Mouse (Mus musculus): ENCODE results near the gene Gapvd1. TPM values are rescaled to one million over a fixed set of nuclear protein-coding genes. Genes with fewer than 3 reads are reported as not detected.

Gene Gapvd1
- polyA plus RNA-seq, 1 experiment from 2014 or later: 90.4 TPM

DNA sequence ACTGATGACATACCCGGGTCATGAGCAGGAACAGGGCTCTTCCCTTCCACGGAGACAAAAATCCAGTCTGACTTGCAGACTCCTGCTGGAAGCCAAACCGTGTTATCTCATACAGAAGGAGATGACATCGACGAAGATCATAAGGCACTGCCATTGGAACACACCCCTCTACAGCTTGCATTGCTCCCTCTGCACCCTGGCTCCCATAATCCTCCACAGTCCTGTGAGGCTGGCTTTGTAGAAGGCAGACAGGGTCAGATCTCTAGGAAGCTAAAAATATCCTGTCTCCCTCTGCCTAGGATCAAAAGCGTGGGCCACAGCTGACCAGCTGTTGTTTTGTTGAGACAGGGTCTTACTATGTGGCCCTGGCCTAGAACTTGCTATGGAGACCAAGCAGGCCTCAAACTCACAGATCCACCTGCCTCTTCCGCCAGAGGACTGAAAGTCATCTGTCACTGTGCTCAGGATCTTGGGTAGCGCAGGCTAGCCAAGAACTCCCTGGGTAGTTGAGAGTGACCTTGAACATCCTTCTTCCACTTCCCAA, 85.8 kb downstream of the Gapvd1 start:
- peaks cover 6% of the 10 kb centered on the region; the same call in 1 of the 2 replicates for H3K36me3 ChIP-seq
- H3K27ac ChIP-seq: peak overlapping the region; percentile 8; the same call in 1 of the 2 replicates
- no peak for DNase-seq (ENCODE audit: low spot score)
- no peak overlapping the region for H3K4me3 ChIP-seq
- peaks cover 38% of the 10 kb centered on the region for H3K4me1 ChIP-seq (replicated peaks)
- H3K27me3 ChIP-seq (ENCODE audit: insufficient read depth, poor library complexity, severe bottlenecking): peaks cover 43% of the 10 kb centered on the region
- H3K9me3 ChIP-seq: no peaks in the 10 kb centered on the region
- WGBS: 66% methylated on average over 8 of the region's 8 CpGs

DNA sequence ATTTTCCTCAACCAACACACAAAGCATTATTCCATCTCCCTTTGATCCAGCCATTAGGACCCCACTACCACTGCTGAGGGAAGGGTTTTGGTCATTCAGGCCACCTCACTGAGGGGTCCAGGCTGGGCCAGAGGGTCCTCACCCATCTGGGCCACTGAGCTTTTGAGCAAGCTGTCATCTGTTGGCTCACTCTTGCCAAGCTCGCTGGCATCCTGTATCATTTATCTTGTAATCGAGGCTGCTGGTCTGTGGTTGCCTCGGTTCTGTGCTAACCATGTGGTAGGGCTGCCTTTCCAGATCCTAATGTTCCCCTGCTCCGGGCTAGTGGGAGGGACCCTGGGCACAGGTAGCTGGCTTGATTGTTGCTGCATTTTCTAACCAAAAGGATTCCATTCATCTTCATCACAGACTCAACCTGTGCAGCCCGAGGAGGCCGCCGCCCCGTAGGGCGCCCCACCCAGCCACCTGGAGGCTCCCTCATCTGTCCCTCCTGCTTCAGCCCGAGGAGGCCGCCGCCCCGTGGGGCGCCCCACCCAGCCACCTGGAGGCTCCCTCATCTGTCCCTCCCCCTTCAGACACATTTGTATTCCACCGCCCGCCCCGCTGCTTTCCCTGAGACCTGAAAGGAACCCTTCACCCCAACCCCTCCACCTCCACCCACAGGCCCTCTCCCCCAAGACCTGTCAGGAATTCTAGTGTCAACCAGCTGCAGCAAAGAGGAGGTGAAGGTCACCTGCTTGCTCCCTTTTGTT, 86.4 kb downstream of the Gapvd1 start:
- Histone ChIP-seq H3K4me1 (replicated peaks) (peaks cover 38% of the 10 kb centered on the region), H3K27ac (peak overlapping the region; percentile 8; the same call in 1 of the 2 replicates), H3K9me3 (no peaks in the 10 kb centered on the region), H3K27me3 (ENCODE audit: insufficient read depth, poor library complexity, severe bottlenecking) (peaks cover 43% of the 10 kb centered on the region), H3K4me3 (no peak overlapping the region), H3K36me3 (no peaks in the 10 kb centered on the region)
- WGBS: 51% methylated on average over 17 of the region's 17 CpGs
- DNase-seq (ENCODE audit: low spot score): no peak

DNA sequence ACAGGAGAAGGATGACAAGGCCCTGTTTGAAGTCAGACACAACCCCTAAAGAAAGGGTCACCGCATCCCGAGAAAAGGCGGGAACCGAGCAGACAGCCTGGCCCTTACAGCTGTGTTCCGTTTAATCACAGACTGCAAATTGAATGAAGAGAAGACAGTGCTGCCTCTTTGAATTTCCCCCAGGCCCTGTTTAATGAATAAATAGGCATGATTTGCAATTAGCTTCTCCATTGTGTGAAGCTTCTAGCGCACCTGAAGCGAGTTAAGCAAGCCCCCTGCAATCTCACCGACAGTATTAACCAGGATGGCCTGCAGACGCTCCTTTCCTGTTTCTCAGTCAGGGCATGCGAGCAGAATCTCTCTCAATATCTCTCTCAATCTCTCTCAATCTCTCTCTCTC, 87.2 kb downstream of the Gapvd1 start:
- H3K9me3 ChIP-seq: no peaks in the 10 kb centered on the region
- H3K27me3 ChIP-seq (ENCODE audit: insufficient read depth, poor library complexity, severe bottlenecking): peaks cover 43% of the 10 kb centered on the region
- 26% methylated on average over 10 of the region's 10 CpGs for WGBS
- no peak overlapping the region for H3K27ac ChIP-seq
- peaks cover 38% of the 10 kb centered on the region for H3K4me1 ChIP-seq (replicated peaks)
- DNase-seq (ENCODE audit: low spot score): no peak
- no peaks in the 10 kb centered on the region for H3K36me3 ChIP-seq
- H3K4me3 ChIP-seq: no peak overlapping the region

DNA sequence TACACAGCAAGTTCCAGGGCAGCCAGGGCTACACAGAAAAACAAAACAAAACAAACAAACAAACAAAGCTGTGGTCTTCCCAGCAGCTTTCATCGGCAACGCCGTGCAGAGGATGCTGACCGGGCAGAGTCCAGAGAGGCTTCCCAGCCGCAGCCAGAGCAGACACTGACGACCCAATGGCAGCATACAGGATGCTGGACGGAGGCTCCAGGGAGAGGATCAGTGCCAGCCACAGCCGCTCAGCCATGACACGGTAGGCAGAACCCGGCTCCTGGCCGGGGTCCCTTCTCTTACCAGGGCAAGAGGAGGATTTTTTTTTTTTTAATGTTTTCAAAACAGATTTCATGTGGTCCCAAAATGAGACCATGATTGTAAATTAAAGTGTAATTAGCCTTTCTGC, 107.6 kb downstream of the Gapvd1 start:
- 73% methylated on average over 11 of the region's 11 CpGs for WGBS
- Histone ChIP-seq H3K27ac (no peak overlapping the region), H3K4me1 (replicated peaks) (peaks cover 13% of the 10 kb centered on the region), H3K4me3 (no peak overlapping the region), H3K27me3 (ENCODE audit: insufficient read depth, poor library complexity, severe bottlenecking) (peaks cover 7% of the 10 kb centered on the region; the same call in 1 of the 2 replicates), H3K36me3 (no peaks in the 10 kb centered on the region), H3K9me3 (no peaks in the 10 kb centered on the region)
- no peak for DNase-seq (ENCODE audit: low spot score)

DNA sequence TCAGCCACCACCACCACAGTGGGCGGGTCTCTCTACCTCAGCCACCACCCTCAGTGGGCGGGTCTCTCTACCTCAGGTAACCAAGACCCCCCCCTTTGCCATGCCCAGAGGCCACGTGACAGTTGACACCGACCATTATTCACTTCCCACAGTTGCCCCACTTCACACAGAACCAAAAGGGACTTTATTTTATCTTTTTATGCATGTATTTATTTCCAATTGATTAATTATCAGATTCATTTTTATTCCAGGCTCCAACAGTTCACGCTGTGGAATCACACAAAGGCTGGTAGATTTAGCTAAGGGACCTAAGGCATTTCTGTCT, 108.5 kb downstream of the Gapvd1 start:
- 8% methylated on average over 5 of the region's 5 CpGs for WGBS
- Histone ChIP-seq H3K4me3 (peak overlapping the region; percentile 54), H3K4me1 (replicated peaks) (peaks cover 13% of the 10 kb centered on the region), H3K36me3 (no peaks in the 10 kb centered on the region), H3K27ac (peak overlapping the region; percentile 45), H3K9me3 (no peaks in the 10 kb centered on the region), H3K27me3 (ENCODE audit: insufficient read depth, poor library complexity, severe bottlenecking) (peaks cover 7% of the 10 kb centered on the region; the same call in 1 of the 2 replicates)
- DNase-seq (ENCODE audit: low spot score): no peak

DNA sequence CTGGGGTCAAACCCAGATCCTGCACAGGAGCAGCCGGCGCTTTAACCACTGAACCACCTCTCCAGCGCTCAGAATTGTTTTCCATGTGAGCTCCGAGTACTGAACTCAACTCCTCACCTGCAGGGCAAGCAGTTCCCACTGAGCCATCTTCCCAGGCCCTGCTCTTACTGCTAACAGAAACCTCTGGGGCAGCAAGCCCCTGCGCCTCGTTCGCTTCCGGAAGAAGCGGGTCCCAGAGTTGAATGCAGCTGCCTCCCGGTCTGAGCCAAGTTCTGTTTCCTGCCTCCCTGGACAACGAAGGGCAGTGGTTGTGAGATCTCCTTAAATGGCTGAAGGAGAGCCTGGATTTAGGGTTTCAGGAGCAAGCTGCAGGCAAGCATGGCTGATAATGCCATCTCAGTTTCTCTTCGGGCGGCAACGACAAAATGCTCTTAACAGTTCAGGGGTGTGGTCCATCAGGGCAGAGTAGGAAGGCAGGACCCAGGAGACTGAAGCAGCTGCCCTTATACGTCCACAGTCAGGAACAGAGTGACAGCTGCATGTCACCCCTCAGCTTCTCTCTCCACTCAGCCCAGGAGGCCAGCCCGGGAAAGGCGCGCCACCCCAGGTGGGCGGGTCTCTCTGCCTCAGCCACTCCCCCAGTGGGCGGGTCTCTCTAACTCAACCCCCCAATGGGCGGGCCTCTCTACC, 109.0 kb downstream of the Gapvd1 start:
- DNase-seq (ENCODE audit: low spot score): peak; percentile 75
- Histone ChIP-seq H3K27me3 (ENCODE audit: insufficient read depth, poor library complexity, severe bottlenecking) (peaks cover 7% of the 10 kb centered on the region; the same call in 1 of the 2 replicates), H3K4me3 (peak overlapping the region; percentile 54), H3K4me1 (replicated peaks) (peaks cover 13% of the 10 kb centered on the region), H3K9me3 (no peaks in the 10 kb centered on the region), H3K36me3 (no peaks in the 10 kb centered on the region), H3K27ac (peak overlapping the region; percentile 45)
- 14% methylated on average over 21 of the region's 21 CpGs for WGBS

DNA sequence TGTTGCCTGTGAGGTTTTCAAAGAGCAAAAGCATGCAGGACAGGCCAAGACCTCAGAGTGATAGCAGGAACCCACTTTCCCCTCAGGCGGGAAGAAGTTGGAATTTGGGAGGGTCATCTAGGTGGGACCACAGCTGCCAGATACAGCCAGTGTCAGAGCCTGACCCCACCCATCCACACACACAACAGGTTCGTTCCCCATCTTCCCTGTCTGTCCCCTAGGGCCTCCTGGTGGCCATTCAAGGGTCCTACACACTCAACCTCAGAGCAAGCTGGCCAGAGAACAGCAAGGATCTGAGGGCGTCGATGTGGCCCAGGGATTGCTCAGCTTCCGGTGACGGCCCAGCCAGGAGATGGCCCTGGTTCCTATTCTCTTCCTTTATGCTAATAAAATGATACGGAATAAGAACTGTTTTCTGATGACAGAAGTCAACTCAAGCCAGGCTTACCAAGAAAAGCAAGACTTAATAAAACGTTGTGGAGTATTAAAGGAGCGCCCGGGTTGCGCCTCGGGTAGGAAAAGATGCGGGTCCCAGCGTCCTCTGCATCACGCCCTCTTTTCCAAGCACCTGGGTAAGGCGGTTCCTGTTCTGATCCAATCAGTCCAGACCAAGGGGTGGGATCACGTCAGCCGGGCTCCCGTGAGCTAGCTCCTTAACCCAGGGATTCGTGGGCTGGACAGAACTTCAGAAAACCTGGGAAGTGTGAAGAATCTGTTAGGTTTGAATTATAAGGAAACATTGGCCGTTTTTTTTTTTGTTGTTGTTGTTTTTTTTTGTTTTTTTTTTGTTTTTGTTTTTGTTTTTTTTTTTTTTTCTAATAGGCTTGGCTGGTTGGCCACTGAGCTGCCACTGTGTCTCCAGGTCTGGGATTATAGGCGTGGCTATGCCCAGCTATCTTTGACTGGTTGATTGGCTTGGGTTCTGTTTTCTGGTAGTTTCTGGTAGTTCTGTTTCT, 110.2 kb downstream of the Gapvd1 start:
- Histone ChIP-seq H3K4me1 (replicated peaks) (peaks cover 13% of the 10 kb centered on the region), H3K9me3 (no peaks in the 10 kb centered on the region), H3K4me3 (no peak overlapping the region), H3K27me3 (ENCODE audit: insufficient read depth, poor library complexity, severe bottlenecking) (peaks cover 9% of the 10 kb centered on the region; the same call in 1 of the 2 replicates), H3K36me3 (no peaks in the 10 kb centered on the region), H3K27ac (no peak overlapping the region)
- peak; percentile 55 for DNase-seq (ENCODE audit: low spot score)
- WGBS: 26% methylated on average over 22 of the region's 22 CpGs

DNA sequence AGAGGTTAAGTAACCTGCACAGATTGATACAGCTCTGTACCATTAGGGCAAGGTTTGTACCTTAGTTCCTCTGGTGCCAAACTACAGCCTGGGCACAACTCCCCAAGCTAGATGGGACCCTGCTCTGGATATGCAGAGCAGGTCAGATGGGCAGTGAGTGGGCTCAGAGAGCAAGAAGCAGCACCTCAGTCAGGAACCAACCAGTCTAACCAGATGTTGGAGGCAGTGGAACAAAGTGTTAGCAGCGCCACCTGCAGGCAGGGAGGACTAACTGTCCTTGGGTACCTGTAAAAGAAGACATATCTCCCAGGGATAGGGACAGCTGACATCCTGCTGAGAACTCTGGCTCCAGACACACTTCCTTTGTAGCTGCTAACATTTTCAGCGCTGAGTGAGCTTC, 112.7 kb downstream of the Gapvd1 start:
- H3K36me3 ChIP-seq: no peaks in the 10 kb centered on the region
- WGBS: 19% methylated on average over 2 of the region's 2 CpGs
- no peaks in the 10 kb centered on the region for H3K9me3 ChIP-seq
- DNase-seq (ENCODE audit: low spot score): peak; percentile 48
- H3K4me3 ChIP-seq: no peak overlapping the region
- peaks cover 37% of the 10 kb centered on the region for H3K4me1 ChIP-seq (replicated peaks)
- H3K27ac ChIP-seq: no peak overlapping the region
- peaks cover 13% of the 10 kb centered on the region; the same call in 1 of the 2 replicates for H3K27me3 ChIP-seq (ENCODE audit: insufficient read depth, poor library complexity, severe bottlenecking)

DNA sequence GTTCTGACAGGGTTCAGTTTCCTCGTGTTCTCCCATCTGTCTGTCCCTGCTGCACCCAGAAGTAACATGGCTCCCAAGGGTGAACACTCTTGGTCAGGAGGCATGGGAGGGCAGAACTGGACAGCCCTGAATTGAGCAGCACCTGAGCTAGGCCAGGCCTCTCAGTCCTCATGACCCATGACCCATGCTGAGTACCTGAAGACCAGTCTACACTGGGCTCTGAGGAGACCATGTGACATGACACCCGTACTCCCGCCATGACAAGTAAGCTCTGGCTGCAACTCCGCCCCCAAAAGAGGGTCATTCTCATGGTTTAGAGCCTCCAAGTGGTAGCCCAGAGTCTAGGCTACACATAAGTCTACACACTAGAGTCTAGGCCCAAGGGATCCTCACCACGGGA, 115.3 kb downstream of the Gapvd1 start:
- H3K4me3 ChIP-seq: peak overlapping the region; percentile 51; the same call in 1 of the 2 replicates
- WGBS: 67% methylated on average over 5 of the region's 5 CpGs
- H3K27me3 ChIP-seq (ENCODE audit: insufficient read depth, poor library complexity, severe bottlenecking): peaks cover 6% of the 10 kb centered on the region; the same call in 1 of the 2 replicates
- peaks cover 38% of the 10 kb centered on the region for H3K4me1 ChIP-seq (replicated peaks)
- peak overlapping the region; percentile 86; the same call in 1 of the 2 replicates for H3K27ac ChIP-seq
- DNase-seq (ENCODE audit: low spot score): no peak
- H3K9me3 ChIP-seq: no peaks in the 10 kb centered on the region
- H3K36me3 ChIP-seq: no peaks in the 10 kb centered on the region

DNA sequence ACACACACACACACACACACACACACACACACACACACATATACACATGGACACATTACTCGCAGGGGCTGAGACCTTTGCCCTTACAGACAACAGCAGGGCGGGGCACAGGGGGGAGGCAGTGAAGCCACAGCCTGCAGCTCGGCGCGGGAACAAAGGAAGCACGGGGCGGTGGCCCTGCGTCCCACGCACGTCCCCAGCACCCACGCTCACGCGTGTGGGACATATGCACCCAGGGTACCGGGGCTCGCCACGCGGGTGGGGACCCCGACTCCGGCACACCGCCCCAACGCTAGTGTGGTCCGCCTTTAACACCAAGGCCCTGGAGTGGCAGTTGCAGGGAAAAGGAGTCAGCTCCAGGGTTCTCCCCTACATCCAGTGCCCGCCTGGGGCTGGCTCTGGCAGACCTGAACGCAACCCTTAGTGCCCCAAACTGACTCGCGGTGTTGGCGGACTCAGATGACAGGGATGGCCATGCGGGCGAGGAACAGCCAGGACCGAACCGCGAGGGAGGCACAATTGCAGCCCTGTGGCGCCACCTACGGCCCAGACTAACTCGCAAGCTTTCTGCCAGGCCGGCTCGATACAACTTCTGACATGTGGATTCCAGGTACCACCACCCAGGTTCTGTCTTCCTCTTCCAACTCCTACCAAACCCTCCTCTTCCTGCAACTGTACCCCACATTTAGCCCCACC, 115.9 kb downstream of the Gapvd1 start:
- Histone ChIP-seq H3K4me1 (replicated peaks) (peaks cover 43% of the 10 kb centered on the region), H3K27me3 (ENCODE audit: insufficient read depth, poor library complexity, severe bottlenecking) (peaks cover 6% of the 10 kb centered on the region; the same call in 1 of the 2 replicates), H3K4me3 (peak overlapping the region; percentile 51), H3K9me3 (no peaks in the 10 kb centered on the region), H3K27ac (peak overlapping the region; percentile 86), H3K36me3 (no peaks in the 10 kb centered on the region)
- peak; percentile 87 for DNase-seq (ENCODE audit: low spot score)
- 17% methylated on average over 37 of the region's 37 CpGs for WGBS

DNA sequence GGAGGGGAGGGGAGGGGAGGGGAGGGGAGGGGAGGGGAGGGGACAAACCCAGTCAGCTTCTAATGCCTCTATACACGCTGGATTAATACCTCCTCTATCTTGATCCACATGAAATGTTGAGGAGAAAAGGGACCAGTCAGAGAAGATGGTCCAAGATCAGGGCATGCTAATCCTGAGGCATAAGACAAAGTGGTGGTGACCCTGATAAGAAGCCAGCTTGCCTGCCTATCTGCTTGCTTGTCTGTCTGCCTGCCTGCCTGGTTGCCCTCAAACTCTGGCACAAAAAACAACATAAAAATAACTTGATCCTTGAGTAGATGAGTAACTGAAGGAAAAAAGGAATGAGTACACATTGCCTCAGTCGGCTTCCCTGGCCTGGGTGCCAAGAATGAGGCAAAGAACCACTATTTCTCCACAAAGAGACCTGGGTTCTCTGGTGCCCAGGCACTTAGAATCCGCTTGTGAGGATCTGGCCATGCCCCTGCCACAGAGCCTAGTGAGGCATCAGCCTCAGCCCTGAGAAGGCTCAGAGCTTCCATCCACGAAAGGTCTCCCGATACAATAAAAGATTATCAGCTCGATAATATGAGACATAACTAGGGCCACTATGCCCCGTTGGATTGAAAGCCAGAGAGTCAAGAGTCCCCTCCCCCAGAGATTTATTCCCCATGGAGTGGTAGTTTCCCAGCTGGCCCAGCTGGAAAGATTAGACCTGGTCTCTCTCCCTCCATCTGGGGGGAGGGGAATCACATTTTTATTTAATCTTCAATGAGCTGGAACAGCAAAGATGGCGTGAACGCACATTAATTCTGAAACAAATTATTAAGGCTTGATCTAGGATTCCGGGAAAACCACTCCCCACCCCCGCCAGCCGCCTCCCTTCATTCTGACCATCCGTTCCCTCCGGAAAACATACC, 119.5 kb downstream of the Gapvd1 start:
- Histone ChIP-seq H3K4me3 (no peak overlapping the region), H3K9me3 (no peaks in the 10 kb centered on the region), H3K27me3 (ENCODE audit: insufficient read depth, poor library complexity, severe bottlenecking) (peaks cover 6% of the 10 kb centered on the region; the same call in 1 of the 2 replicates), H3K27ac (peak overlapping the region; percentile 47; the same call in 1 of the 2 replicates), H3K36me3 (no peaks in the 10 kb centered on the region), H3K4me1 (replicated peaks) (peaks cover 55% of the 10 kb centered on the region)
- WGBS: 74% methylated on average over 14 of the region's 14 CpGs
- no peak for DNase-seq (ENCODE audit: low spot score)

Data from hindbrain, embryonic 10.5 days (tissue).